Mouse (Mus musculus) adrenal gland, adult 18-20 months (tissue): ENCODE measurements around the gene Ampd1. TPM values are rescaled to one million over a fixed set of nuclear protein-coding genes. Genes with fewer than 3 reads are reported as not detected.
"Not testable (repeated sequence)": the region's sequence is repeated elsewhere in the genome, so short reads cannot be mapped to it uniquely, and the experiment has no call there.

Source experiments
- DNase-seq, 2 experiments: peaks; one replicate each; pipeline ENCODE4 v3.0.0; 2021 to 2022; ENCODE audit warnings: low spot score in 2 of 2
- total RNA-seq, 2 experiments: library from RNA; stranded (reverse); gene quantifications; 1 replicate in 1 of 2; 2 replicates in 1 of 2; pipeline ENCODE4 v1.2.3; 2021

Gene Ampd1
- total RNA-seq, 2 experiments from 2014 or later: 0.35 TPM; not detected in 1

- peak; percentile 94 to 95 for DNase-seq
Measured at GRCm38 (mm10) chr3:103102454-103103390, 28.9 kb downstream of the Ampd1 start, which contains the start of gene Dennd2c. Gene Dennd2c, plus strand, starts transcription at chr3:103102604.

GRCm38 (mm10) chr3:103107565-103108240 lies 33.9 kb downstream of the Ampd1 start:
- no peak for DNase-seq

GRCm38 (mm10) chr3:103112216-103112615 lies 38.4 kb downstream of the Ampd1 start:
- DNase-seq: no peak

- no peak for DNase-seq
Measured at GRCm38 (mm10) chr3:103123636-103124035, 49.8 kb downstream of the Ampd1 start.

- no peak for DNase-seq
Measured at GRCm38 (mm10) chr3:103126138-103126537, 52.3 kb downstream of the Ampd1 start.

GRCm38 (mm10) chr3:103127177-103127576 lies 53.4 kb downstream of the Ampd1 start:
- DNase-seq: no peak

- DNase-seq: no peak
Measured at GRCm38 (mm10) chr3:103127721-103128120, 53.9 kb downstream of the Ampd1 start.

GRCm38 (mm10) chr3:103128251-103128650 lies 54.4 kb downstream of the Ampd1 start:
- DNase-seq: no peak

GRCm38 (mm10) chr3:103129367-103130159 lies 55.7 kb downstream of the Ampd1 start:
- no peak for DNase-seq

GRCm38 (mm10) chr3:103130236-103130751 lies 56.5 kb downstream of the Ampd1 start:
- no peak for DNase-seq

GRCm38 (mm10) chr3:103133098-103133497 lies 59.3 kb downstream of the Ampd1 start:
- no peak for DNase-seq

- DNase-seq: no peak
Measured at GRCm38 (mm10) chr3:103136414-103137077, 62.7 kb downstream of the Ampd1 start.

GRCm38 (mm10) chr3:103139047-103139446 lies 65.2 kb downstream of the Ampd1 start:
- no peak for DNase-seq

- DNase-seq: not testable (repeated sequence)
Measured at GRCm38 (mm10) chr3:103140095-103140838, 66.5 kb downstream of the Ampd1 start.

- no peak for DNase-seq
Measured at GRCm38 (mm10) chr3:103141287-103141686, 67.5 kb downstream of the Ampd1 start.

- DNase-seq: no peak
Measured at GRCm38 (mm10) chr3:103142366-103142765, 68.6 kb downstream of the Ampd1 start.

GRCm38 (mm10) chr3:103145336-103145735 lies 71.5 kb downstream of the Ampd1 start:
- no peak for DNase-seq

- no peak for DNase-seq
Measured at GRCm38 (mm10) chr3:103145791-103146190, 72.0 kb downstream of the Ampd1 start.

GRCm38 (mm10) chr3:103146330-103147166 lies 72.7 kb downstream of the Ampd1 start:
- DNase-seq: no peak
